Mouse (Mus musculus) small intestine, adult 2 months (tissue): ENCODE results near the gene Phrf1.

Experiments used
- CTCF ChIP-seq: fragments of 200-500 bp; IDR thresholded peaks from 2 replicates; pipeline ENCODE4 v1.5.1; 2012; ENCODE audit warnings: low read depth, mild to moderate bottlenecking, control low read depth, inconsistent platforms, low read length, moderate library complexity, mixed read lengths; ENCODE audit not compliant: insufficient replicate concordance, insufficient read length; ENCODE audit errors: extremely low read depth
- POLR2A ChIP-seq: fragments of 200-500 bp; IDR thresholded peaks from 2 replicates; pipeline ENCODE4 v1.6.1; 2012; ENCODE audit warnings: low read depth, mild to moderate bottlenecking, control low read depth, inconsistent platforms, low read length, moderate library complexity

DNA sequence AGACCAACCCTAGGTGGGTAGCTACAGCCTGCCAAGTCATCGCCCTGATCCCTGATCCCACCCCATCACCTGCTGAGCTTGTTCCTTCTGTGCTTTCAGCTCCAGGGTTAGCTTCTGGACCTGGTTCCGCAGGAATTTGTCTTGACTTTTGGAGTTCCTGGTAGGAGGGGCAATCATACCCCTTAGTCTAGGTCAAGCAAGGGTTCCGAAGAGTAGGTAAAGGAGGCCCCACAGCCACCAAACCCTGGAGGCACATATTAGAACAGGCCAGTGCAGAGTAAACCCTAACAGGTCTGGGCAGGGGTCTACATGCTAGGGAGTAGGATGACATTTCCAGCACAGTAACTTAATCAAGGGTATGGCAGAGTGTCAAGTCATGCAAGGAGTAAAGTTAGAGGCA lies 15.5 kb upstream of the Phrf1 start:
- TF ChIP-seq CTCF (no peak), POLR2A (no peak)
